Mouse (Mus musculus) testis, adult 2 months (tissue): ENCODE measurements around the gene Rhoj.

ENCODE experiments used
- CTCF ChIP-seq: fragments of 200-500 bp; IDR thresholded peaks from 2 replicates; pipeline ENCODE4 v1.5.1; 2012; ENCODE audit warnings: low read depth, mild to moderate bottlenecking, inconsistent platforms, low read length, moderate library complexity; ENCODE audit not compliant: control insufficient read depth, insufficient read depth, insufficient replicate concordance
- POLR2A ChIP-seq: fragments of 200-500 bp; IDR thresholded peaks from 2 replicates; pipeline ENCODE4 v1.6.1; 2012; ENCODE audit warnings: low read depth, mild to moderate bottlenecking, inconsistent platforms, low read length, moderate library complexity; ENCODE audit not compliant: control insufficient read depth

DNA sequence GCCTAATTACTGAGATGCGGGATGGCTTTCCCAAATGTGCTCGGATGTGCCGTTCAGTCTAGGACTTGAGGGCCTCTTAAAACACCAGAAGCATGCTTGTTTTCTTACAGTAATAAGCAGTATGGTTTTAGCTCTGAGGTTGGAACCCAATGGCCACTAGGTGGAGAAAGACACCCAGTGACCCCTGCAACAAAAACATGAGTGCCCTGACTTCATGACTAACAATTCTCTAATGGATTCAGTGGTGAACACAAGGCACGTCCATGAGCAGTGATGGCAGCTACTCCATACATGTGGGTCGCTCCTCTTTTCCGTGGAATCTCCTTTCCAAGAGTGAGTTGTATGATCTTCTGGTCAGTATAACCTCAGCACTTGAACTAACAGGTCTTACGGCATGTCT is 27.6 kb upstream of the Rhoj start:
- TF ChIP-seq CTCF, result no peak
- TF ChIP-seq POLR2A, result no peak
